In the genomic region with DNA sequence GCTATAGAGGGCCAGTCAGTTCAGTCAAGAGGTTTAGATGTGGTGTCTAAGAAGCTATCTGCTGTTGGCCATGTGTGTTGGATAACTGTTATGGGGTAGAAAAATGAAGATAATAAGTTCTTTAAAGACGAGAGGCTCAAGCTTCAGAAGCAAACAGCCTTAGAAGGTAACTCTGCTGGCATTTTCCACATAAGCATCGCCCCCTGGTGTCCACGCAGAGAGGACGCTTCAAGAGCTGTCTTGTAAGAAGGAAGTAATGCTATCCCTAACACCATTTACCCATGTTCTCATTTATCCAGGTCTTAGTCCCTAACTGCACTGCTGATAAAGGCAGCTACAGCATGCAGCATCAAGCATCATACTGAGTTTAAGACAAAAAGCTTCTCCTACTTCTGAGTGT, we compare ENCODE assay signal across 9 mouse cellular contexts. TPM values are rescaled to one million over a fixed set of nuclear protein-coding genes. Genes with fewer than 3 reads are reported as not detected.
DNase-seq lines count a peak whose midpoint lies in the region; ATAC-seq and TF ChIP-seq lines count a peak whose summit lies in the region.
"Had no signal": no experiment of that assay in that cellular context is flagged by ENCODE, and none has a peak within 500 bp of the region (broad histone marks: within the 10 kb centered on the region; RNA-seq: fewer than 3 reads in every experiment).

No protein-coding gene starts in this region.

- CTCF ChIA-PET in Patski (lab: Charles Lee) = interaction anchor here (0.8 kb wide), 1 partner anchor 14 kb away, joined by 3 read pairs; no protein-coding TSS in a partner anchor

- H3K27ac ChIP-seq in hindbrain, postnatal 0 days = no peak overlapping the region
- H3K27ac ChIP-seq: macrophage had no signal

- peak; percentile 43 for TF ChIP-seq CTCF in Patski (IDR thresholded peaks at IDR 0.05)
- peak; percentile 65 for TF ChIP-seq CTCF in hindbrain, postnatal 0 days (IDR thresholded peaks at IDR 0.05; ENCODE audit: low read depth)

- H3K9ac ChIP-seq in hindbrain, postnatal 0 days (replicated peaks; ENCODE audit: low read length) = no peak overlapping the region

- DNase-seq in layer of hippocampus, adult 18-20 months (ENCODE audit: low spot score in 2 of 2) = peak; percentile 13 to 49
- DNase-seq in layer of hippocampus, adult 9-10 months (ENCODE audit: low spot score) = no peak
- no peak for DNase-seq in Patski (ENCODE audit: low read depth, low spot score)
- peak; percentile 12 for DNase-seq in embryo, embryonic 9.5 days (ENCODE audit: extremely low spot score)
- peak; percentile 63 for DNase-seq in hindbrain, postnatal 0 days (ENCODE audit: low spot score)
- DNase-seq in lung, postnatal 10 days = peak; percentile 70
- DNase-seq in spleen, postnatal 10 days (ENCODE audit: low spot score in 2 of 2) = peak; percentile 23 to 78

- no peaks in the 10 kb centered on the region for H3K36me3 ChIP-seq in hindbrain, postnatal 0 days (ENCODE audit: insufficient read depth, low read length)

- ATAC-seq in Patski = no peak
- no peak for ATAC-seq in hindbrain, postnatal 0 days
- ATAC-seq in erythroblast, adult 5-6 weeks (replicated peaks; ENCODE audit: low FRiP score, poor library complexity, severe bottlenecking) = no peak

- H3K4me2 ChIP-seq in hindbrain, postnatal 0 days (ENCODE audit: low read depth, low read length) = no peak overlapping the region

- H3K27me3 ChIP-seq in Patski = no peaks in the 10 kb centered on the region
- no peaks in the 10 kb centered on the region for H3K27me3 ChIP-seq in hindbrain, postnatal 0 days (ENCODE audit: insufficient read depth, low read length)

- H3K4me1 ChIP-seq in hindbrain, postnatal 0 days (ENCODE audit: insufficient read depth, low read length) = no peaks in the 10 kb centered on the region

- POLR2A ChIA-PET in Patski (lab: Charles Lee) = no interaction called here

- in situ Hi-C loops in Patski (cut with MboI; ENCODE audit: low pct_unique_long_range_greater_than_20kb) = no loop called here

- WGBS in hindbrain, postnatal 0 days = 41% methylated on average over 4 of the region's 4 CpGs

- no peak overlapping the region for H3K4me3 ChIP-seq in hindbrain, postnatal 0 days (ENCODE audit: low read length)

- no peaks in the 10 kb centered on the region for H3K9me3 ChIP-seq in hindbrain, postnatal 0 days (ENCODE audit: low read length)

RNA-seq across cellular contexts. Expression of a gene that starts 35.7 kb away (rescaled TPM):
- total RNA-seq in layer of hippocampus, adult 18-20 months (2021) = 10 to 100 TPM; 89.5 to 91.2 TPM
- polyA plus RNA-seq in Patski (2021) = 0.04 TPM
- 14.2 and 21.6 TPM in 2 replicates for total RNA-seq in hindbrain, postnatal 0 days (2014; rRNA removed)
- 4.8 and 6.1 TPM in 2 replicates for polyA plus RNA-seq in hindbrain, postnatal 0 days (2015; fragmentation: Nextera tagmentation; extraction: Ambion mirVana)
- 25.6 and 27.4 TPM in 2 replicates for total RNA-seq in erythroblast, adult 5-6 weeks (2015; ENCODE audit: low replicate concordance)
- 15.3 and 21.0 TPM in 2 replicates for total RNA-seq in erythroblast, adult 5-6 weeks (2017; ENCODE audit: low replicate concordance)

Comparison
In these comparisons a context has a peak if more than half of its experiments do, and no peak if none do; other contexts are left out.
1. DNase-seq: peak in layer of hippocampus, adult 18-20 months (2 of 2), embryo, embryonic 9.5 days (single experiment), hindbrain, postnatal 0 days (single experiment), lung, postnatal 10 days (single experiment) and spleen, postnatal 10 days (2 of 2); none in layer of hippocampus, adult 9-10 months (single experiment) and Patski (single experiment).